Mouse (Mus musculus) midbrain, embryonic 13.5 days (tissue): ENCODE measurements at regions not wholly inside any gene's neighbourhood (a gene's known extent, or its start where the extent isn't known, plus 50 kb on each side); places are given as distances from the start of the nearest gene placed in this dataset.

Source experiments
- ATAC-seq: fragments of 200-750 bp; cut with Nextera tagmentation; 2 replicates; pipeline ENCODE4 v1.8.0; 2017; ENCODE audit warnings: mild to moderate bottlenecking, moderate TSS enrichment, moderate library complexity
- H3K27ac ChIP-seq: fragments of 300-500 bp; sonication (generic); 2 replicates; pipeline ENCODE4 v1.5.1; 2015; ENCODE audit warnings: inconsistent platforms, mild to moderate bottlenecking, moderate library complexity
- H3K27me3 ChIP-seq: fragments of 300-500 bp; sonication (generic); 2 replicates; pipeline ENCODE4 v1.6.1; 2015; ENCODE audit warnings: mild to moderate bottlenecking, inconsistent platforms
- H3K36me3 ChIP-seq: fragments of 300-500 bp; sonication (generic); 2 replicates; pipeline ENCODE4 v1.6.1; 2015; ENCODE audit warnings: mild to moderate bottlenecking, inconsistent platforms
- H3K4me1 ChIP-seq: fragments of 300-500 bp; sonication (generic); replicated peaks from 2 replicates; pipeline ENCODE4 v1.6.1; 2015; ENCODE audit warnings: inconsistent platforms
- H3K4me2 ChIP-seq: fragments of 300-500 bp; sonication (generic); replicated peaks from 2 replicates; pipeline ENCODE4 v1.6.1; 2015; ENCODE audit warnings: moderate library complexity, mild to moderate bottlenecking, inconsistent platforms
- H3K4me3 ChIP-seq: fragments of 300-500 bp; sonication (generic); replicated peaks from 2 replicates; pipeline ENCODE4 v1.5.1; 2015; ENCODE audit warnings: mild to moderate bottlenecking, inconsistent platforms
- H3K9ac ChIP-seq: fragments of 300-500 bp; sonication (generic); replicated peaks from 2 replicates; pipeline ENCODE4 v1.6.1; 2015; ENCODE audit warnings: mild to moderate bottlenecking, inconsistent platforms
- H3K9me3 ChIP-seq: fragments of 300-500 bp; sonication (generic); 2 replicates; pipeline ENCODE4 v1.6.1; 2016; ENCODE audit warnings: mild to moderate bottlenecking, inconsistent platforms
- WGBS: fragments of 180-500 bp; shearing (Covaris S2); methylation state at CpG from one replicate; pipeline ENCODE4 v1.1.7; 2015; 5-methylcytosine and 5-hydroxymethylcytosine counted together

- H3K27ac ChIP-seq = no peak overlapping the region
- H3K27me3 ChIP-seq = no peaks in the 10 kb centered on the region
- no peaks in the 10 kb centered on the region for H3K9me3 ChIP-seq
- no peak overlapping the region for H3K4me3 ChIP-seq
- no peaks in the 10 kb centered on the region for H3K36me3 ChIP-seq
- no peak overlapping the region for H3K4me2 ChIP-seq
- H3K9ac ChIP-seq = no peak overlapping the region
- 68% methylated on average over 3 of the region's 3 CpGs for WGBS
- no peak for ATAC-seq
- no peaks in the 10 kb centered on the region for H3K4me1 ChIP-seq
Measured at GRCm38 (mm10) chr11:79843021-79843420, 119.2 kb downstream of the Utp6 start.

DNA sequence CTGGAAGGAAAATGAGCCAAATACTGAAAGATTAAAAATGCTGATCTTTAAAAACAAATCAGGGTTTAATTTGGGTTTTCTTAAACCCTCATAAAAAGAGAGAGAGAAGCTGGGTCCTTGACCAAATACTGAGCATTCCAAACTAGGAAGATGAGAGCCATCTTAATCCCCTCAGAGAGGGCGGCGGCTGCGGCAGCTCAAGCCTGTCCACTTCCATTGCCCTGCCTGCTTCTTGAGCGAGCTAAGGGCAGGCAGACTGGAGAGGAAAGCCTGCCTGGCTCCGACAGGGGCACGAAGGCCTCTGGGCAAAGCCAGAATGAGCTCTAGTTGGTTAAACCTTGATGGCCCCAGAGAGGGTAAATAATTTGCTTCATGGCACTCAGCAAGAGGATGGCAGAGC is 122.2 kb downstream of the Utp6 start:
- no peaks in the 10 kb centered on the region for H3K27me3 ChIP-seq
- H3K9me3 ChIP-seq = no peaks in the 10 kb centered on the region
- H3K36me3 ChIP-seq = no peaks in the 10 kb centered on the region
- H3K4me1 ChIP-seq = 0 out of 2 replicates have a peak, but pooled peaks cover 4% of the 10 kb centered on the region
- ATAC-seq = no peak
- no peak overlapping the region for H3K4me3 ChIP-seq
- H3K27ac ChIP-seq = no peak overlapping the region
- H3K9ac ChIP-seq = no peak overlapping the region
- 71% methylated on average over 6 of the region's 6 CpGs for WGBS
- H3K4me2 ChIP-seq = no peak overlapping the region

GRCm38 (mm10) chr11:79838051-79838450 is 124.1 kb downstream of the Utp6 start:
- Histone ChIP-seq H3K36me3 (no peaks in the 10 kb centered on the region), H3K4me2 (no peak overlapping the region), H3K4me1 (0 out of 2 replicates have a peak, but pooled peaks cover 4% of the 10 kb centered on the region), H3K27ac (no peak overlapping the region), H3K4me3 (no peak overlapping the region), H3K9ac (no peak overlapping the region), H3K9me3 (no peaks in the 10 kb centered on the region), H3K27me3 (no peaks in the 10 kb centered on the region)
- 42% methylated on average over 4 of the region's 4 CpGs for WGBS
- ATAC-seq = no peak

- WGBS = 61% methylated on average over 6 of the region's 6 CpGs
- no peak for ATAC-seq
- Histone ChIP-seq H3K27ac (no peak overlapping the region), H3K36me3 (no peaks in the 10 kb centered on the region), H3K4me2 (no peak overlapping the region), H3K27me3 (no peaks in the 10 kb centered on the region), H3K4me1 (0 out of 2 replicates have a peak, but pooled peaks cover 4% of the 10 kb centered on the region), H3K9ac (no peak overlapping the region), H3K4me3 (no peak overlapping the region), H3K9me3 (no peaks in the 10 kb centered on the region)
Measured at GRCm38 (mm10) chr11:79837076-79837990, 124.9 kb downstream of the Utp6 start.

DNA sequence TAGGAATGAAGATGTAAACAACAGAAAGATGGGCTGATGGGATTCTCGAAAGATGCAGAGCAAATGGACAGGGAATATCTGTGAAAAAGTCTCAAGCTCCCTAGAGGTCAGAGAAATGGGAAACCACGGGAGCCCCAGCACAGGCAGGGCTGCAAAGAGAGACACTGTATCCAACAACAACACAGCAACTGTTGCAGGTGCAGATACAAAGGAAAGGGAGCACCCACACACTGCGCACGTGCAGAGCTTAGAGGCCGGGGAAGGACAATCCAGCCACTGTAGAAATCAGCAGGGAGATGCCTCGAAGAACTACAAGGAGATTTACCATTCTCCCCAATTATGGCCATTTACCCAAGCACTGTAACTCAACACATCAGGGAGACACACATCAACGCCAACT is 126.3 kb downstream of the Utp6 start:
- Histone ChIP-seq H3K36me3 (no peaks in the 10 kb centered on the region), H3K4me2 (no peak overlapping the region), H3K4me3 (no peak overlapping the region), H3K9ac (no peak overlapping the region), H3K9me3 (no peaks in the 10 kb centered on the region), H3K4me1 (0 out of 2 replicates have a peak, but pooled peaks cover 4% of the 10 kb centered on the region), H3K27ac (no peak overlapping the region), H3K27me3 (no peaks in the 10 kb centered on the region)
- 89% methylated on average over 7 of the region's 7 CpGs for WGBS
- ATAC-seq = no peak

- no peaks in the 10 kb centered on the region for H3K9me3 ChIP-seq
- no peak overlapping the region for H3K9ac ChIP-seq
- H3K27me3 ChIP-seq = no peaks in the 10 kb centered on the region
- no peak overlapping the region for H3K27ac ChIP-seq
- ATAC-seq = no peak
- 0 out of 2 replicates have a peak, but pooled peaks cover 4% of the 10 kb centered on the region for H3K4me1 ChIP-seq
- no peaks in the 10 kb centered on the region for H3K36me3 ChIP-seq
- no peak overlapping the region for H3K4me2 ChIP-seq
- 18% methylated on average over 2 of the region's 2 CpGs for WGBS
- no peak overlapping the region for H3K4me3 ChIP-seq
Measured at GRCm38 (mm10) chr11:79833817-79834216, 128.4 kb downstream of the Utp6 start.

- Histone ChIP-seq H3K4me1 (no peaks in the 10 kb centered on the region), H3K4me2 (no peak overlapping the region), H3K36me3 (no peaks in the 10 kb centered on the region), H3K27me3 (no peaks in the 10 kb centered on the region), H3K27ac (no peak overlapping the region), H3K9me3 (no peaks in the 10 kb centered on the region), H3K4me3 (no peak overlapping the region), H3K9ac (no peak overlapping the region)
- ATAC-seq = no peak
- WGBS = 91% methylated on average over 11 of the region's 11 CpGs
Measured at GRCm38 (mm10) chr11:79831591-79832320, 130.4 kb downstream of the Utp6 start.

DNA sequence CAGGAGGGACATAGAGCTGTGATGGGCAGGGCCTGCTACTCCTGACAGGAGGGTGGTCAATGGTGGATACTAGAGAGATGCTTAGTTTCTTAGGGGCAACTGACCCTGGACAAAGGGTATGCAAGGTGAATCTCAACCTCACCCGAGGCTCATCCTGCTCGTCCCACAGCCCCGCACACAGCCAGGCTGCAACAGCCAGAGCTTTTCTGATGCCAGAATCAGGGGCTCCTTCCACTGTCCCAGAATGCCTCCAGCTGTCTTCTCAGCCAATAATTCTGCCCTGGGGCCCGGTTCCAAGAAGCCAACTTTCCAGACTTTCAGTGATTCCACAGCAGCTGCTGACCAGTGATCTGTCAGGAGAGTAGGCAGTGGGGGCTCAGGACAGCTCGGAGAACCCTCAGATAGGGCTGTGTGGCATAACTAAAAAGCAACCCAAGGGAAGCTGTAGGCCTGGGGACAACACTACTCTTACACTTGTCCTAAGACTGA is 131.6 kb downstream of the Utp6 start:
- no peak overlapping the region for H3K27ac ChIP-seq
- no peak for ATAC-seq
- no peaks in the 10 kb centered on the region for H3K36me3 ChIP-seq
- no peak overlapping the region for H3K4me3 ChIP-seq
- no peaks in the 10 kb centered on the region for H3K4me1 ChIP-seq
- no peaks in the 10 kb centered on the region for H3K9me3 ChIP-seq
- no peak overlapping the region for H3K9ac ChIP-seq
- 91% methylated on average over 5 of the region's 5 CpGs for WGBS
- no peak overlapping the region for H3K4me2 ChIP-seq
- H3K27me3 ChIP-seq = no peaks in the 10 kb centered on the region

DNA sequence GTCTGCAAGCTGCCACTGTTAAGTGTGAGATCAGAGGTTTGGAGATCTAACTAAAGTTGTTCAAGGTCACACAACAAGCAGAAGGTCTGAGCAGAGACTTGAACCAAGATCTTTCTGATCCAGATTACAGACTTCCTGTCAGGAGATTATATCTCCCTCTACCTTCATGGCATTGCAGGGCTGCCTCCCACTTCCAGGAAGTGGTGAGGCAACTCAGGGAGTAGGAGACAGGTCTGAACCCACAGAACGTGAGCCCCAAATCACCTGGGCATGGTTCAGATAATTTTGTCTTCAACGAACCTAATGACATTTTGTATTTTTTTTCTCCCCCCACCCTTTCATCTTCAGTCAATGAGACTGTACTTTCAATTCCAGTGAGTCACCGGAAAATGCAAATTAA is 135.2 kb downstream of the Utp6 start:
- 95% methylated on average over 3 of the region's 3 CpGs for WGBS
- H3K27ac ChIP-seq = no peak overlapping the region

GRCm38 (mm10) chr11:79825881-79826280 is 136.3 kb downstream of the Utp6 start:
- WGBS = 88% methylated on average over 4 of the region's 4 CpGs
- no peak overlapping the region for H3K4me3 ChIP-seq

More for the DNA sequence above, 135.2 kb downstream of the Utp6 start:
- Histone ChIP-seq H3K4me3 (no peak overlapping the region), H3K4me2 (no peak overlapping the region), H3K9ac (no peak overlapping the region), H3K9me3 (no peaks in the 10 kb centered on the region), H3K27me3 (no peaks in the 10 kb centered on the region), H3K36me3 (no peaks in the 10 kb centered on the region), H3K4me1 (no peaks in the 10 kb centered on the region)
- ATAC-seq = no peak

DNA sequence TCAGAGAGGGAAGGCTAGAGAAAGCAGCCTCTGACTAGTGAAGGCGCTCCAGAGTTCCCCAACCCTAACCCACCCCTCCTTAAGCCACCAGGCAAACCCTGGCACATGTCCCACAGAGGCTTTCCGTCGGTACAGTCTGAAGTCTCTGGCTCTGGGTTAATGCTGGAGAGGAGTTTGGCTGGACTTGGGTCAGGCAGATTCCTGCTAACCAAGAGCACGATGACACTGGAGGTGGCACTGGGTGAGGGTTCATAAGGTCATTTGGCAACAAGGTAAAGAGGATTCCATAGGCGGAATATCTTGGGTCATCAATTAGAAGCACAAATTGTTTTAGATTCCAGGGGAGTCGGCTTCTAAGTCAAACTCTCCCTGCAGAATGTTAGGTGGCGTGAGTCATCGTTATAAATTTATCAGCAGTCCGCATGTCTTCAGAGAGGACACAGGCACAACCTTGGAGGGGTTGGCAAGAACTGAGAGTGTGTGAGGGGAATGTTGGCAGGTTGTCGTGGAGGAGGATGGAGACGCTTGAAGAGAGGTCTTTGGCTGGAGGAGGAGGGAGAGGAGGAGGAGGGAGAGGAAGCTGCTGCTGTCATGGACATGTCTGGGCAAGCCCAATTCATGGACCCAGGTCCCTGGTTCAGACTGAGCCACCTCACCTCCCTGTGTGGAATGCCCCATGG is 138.4 kb downstream of the Utp6 start:
- Histone ChIP-seq H3K4me3 (no peak overlapping the region), H3K27me3 (no peaks in the 10 kb centered on the region), H3K9ac (no peak overlapping the region), H3K27ac (no peak overlapping the region), H3K36me3 (no peaks in the 10 kb centered on the region), H3K4me1 (no peaks in the 10 kb centered on the region), H3K4me2 (no peak overlapping the region), H3K9me3 (no peaks in the 10 kb centered on the region)
- WGBS = 87% methylated on average over 11 of the region's 11 CpGs
- ATAC-seq = no peak

More at GRCm38 (mm10) chr11:79825881-79826280, 136.3 kb downstream of the Utp6 start:
- Histone ChIP-seq H3K27ac (no peak overlapping the region), H3K36me3 (no peaks in the 10 kb centered on the region), H3K4me2 (no peak overlapping the region), H3K27me3 (no peaks in the 10 kb centered on the region), H3K9ac (no peak overlapping the region), H3K9me3 (no peaks in the 10 kb centered on the region), H3K4me1 (no peaks in the 10 kb centered on the region)
- no peak for ATAC-seq

DNA sequence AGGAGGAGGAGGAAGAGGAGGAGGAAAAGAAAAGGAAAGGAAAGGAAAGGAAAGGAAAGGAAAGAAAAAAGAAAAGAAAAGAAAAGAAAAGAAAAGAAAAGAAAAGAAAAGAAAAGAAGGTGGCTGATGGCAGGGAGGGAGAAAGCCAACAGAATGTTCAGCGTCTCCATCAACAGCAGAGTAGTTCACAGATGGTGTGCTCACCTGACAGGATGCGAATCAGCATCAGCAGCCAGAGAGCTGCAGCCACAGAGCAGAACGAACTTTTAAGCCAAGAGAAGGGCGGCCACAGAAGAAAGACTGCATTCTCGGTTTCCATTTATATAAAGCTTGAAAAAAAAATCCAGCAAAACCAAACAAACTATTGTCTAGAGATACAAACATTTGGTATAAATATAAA is 140.2 kb downstream of the Utp6 start:
- H3K27me3 ChIP-seq = no peaks in the 10 kb centered on the region
- no peak overlapping the region for H3K9ac ChIP-seq
- no peaks in the 10 kb centered on the region for H3K9me3 ChIP-seq
- no peak for ATAC-seq
- H3K27ac ChIP-seq = no peak overlapping the region
- H3K4me3 ChIP-seq = no peak overlapping the region
- H3K36me3 ChIP-seq = no peaks in the 10 kb centered on the region
- H3K4me1 ChIP-seq = no peaks in the 10 kb centered on the region
- no peak overlapping the region for H3K4me2 ChIP-seq
- 81% methylated on average over 5 of the region's 5 CpGs for WGBS
